Mouse (Mus musculus): ENCODE results near the gene Aldh1l1.

The Aldh1l1 gene

DNA sequence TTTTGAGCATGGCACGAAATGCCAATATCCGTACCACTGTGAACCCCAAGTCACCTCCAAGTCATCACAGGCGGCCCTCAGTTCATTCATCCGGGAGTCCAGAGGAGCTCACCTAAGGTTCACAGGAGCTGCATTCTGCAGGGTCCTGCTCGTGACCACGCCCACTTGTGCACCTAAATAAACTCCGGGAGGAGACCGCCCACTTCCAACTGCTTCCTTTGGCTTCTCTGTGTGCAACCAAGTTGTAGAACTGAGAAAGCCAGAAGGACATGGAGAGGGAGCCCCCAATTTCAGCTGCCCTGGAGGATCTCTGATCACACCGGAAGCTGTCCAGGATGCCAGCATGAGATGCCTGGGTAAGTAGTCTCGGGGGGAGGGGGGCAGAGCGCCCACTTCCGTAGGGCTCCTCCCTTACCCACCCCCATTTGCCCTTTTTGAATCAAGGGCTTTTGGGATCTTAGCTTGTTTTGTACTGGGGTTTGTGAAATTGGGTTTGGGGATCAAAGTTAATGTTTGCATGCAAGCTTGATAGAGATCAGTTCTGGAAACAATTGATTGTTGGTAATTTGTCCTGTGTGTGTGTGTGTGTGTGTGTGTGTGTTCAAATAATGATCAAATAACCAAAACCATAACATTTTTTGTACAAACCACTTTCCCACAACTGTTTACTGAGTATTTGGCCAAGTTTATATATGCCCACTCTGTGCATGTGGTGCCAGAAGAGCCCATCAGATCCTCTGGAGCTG is at the start of gene Aldh1l1:
Gene Aldh1l1 (plus strand): TSS at position 252 of the 746 bp plus-strand sequence.
- DNase-seq (ENCODE audit: low spot score in 2 of 2) = no peak

DNA sequence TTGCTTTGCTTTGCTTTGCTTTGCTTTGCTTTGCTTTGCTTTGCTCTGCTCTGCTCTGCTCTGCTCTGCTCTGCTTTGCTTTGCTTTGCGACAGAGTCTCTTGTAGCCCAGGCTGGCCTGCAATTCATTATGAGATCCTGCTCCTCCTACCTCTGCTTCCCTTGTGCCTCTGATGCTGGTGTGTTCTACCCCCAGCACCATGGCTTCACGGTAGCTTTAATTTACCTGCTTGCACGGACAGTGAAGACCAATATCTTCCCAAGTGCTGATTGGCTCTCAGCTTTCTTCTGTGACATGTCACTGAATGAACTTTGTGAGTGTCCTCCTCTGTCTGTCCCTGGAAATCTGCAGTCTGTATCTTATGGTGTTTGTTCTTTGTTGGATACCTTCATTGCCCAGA is 49.2 kb upstream of the Aldh1l1 start:
- DNase-seq (ENCODE audit: low spot score in 2 of 2) = no peak

DNA sequence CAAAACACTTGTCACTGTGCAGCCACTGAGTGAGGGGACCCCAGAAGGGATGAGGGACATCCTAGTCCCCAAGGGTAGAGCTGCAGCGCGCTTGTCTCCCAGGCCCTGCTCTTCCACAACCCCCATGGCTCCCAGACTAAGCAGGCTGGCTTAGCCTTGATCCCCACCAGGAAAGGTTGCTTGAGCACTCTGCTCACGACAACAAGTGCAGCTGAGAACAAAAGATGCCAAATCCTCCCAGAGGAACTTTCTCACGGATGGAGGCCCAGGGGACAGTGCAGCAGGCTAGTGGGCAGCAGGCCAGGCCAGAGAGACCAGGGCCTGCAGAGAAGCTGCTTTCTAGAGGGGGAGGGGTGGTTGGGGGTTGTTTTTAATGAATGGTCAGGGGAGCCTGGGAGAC is 39.3 kb upstream of the Aldh1l1 start:
- DNase-seq (ENCODE audit: low spot score in 2 of 2) = no peak

DNA sequence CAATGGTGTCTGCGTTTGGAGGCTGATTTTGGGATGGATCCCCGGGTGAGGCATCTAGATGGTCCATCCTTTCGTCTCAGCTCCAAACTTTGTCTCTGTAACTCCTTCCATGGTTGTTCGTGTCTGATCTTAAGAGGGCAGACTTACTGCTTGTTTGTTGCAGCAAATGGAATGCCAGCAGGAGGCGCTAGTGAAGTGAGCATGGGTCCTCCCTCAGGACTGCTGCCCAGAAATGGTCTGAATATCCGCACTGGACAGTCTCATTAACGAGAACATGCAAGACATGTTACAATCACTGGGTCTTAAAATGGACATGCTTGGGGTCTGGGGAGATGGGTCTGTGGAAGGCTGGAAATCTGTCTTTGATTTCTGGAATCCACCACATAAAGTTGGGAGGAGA is 36.0 kb upstream of the Aldh1l1 start:
- DNase-seq (ENCODE audit: low spot score in 2 of 2) = no peak

DNA sequence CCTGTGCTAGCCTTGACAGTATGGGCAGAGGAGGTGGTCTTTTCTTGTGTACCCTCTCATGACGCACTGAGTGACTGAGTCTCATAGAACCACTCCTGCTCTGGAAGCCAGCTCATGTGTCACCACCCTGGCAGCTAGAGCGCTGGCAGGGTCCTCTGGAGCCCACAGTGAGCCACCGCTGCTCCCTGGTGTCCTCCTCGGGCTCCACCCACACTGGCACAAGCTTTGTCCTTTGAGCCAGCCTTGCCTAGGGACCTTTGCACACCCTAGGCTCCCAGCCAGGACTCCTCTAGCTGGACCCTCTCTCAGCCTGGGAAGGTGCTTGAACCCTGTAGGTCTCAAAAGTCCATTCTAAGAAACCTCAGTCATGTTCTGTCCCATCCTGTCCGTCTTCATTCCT is 35.5 kb upstream of the Aldh1l1 start:
- DNase-seq (ENCODE audit: low spot score in 2 of 2) = no peak

DNA sequence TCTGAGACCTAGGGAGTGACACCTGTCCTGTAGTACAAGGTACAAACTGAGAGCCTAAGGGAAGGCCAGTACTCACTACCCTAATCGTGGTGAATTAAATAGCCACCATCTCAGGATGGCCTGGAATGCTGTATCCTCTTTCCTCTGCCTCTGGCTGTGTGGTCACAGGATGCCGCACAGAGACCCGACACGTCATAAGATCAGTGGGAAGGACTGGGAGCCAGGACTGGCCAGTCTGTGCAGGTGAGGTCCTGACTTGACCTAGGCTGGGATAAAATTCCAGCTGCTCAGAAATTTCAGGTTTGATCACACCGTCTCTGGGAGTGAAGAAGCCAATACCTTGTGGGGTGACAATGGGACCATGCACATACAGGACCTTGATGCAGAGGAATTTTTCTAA is 34.7 kb upstream of the Aldh1l1 start:
- no peak for DNase-seq (ENCODE audit: low spot score in 2 of 2)

DNA sequence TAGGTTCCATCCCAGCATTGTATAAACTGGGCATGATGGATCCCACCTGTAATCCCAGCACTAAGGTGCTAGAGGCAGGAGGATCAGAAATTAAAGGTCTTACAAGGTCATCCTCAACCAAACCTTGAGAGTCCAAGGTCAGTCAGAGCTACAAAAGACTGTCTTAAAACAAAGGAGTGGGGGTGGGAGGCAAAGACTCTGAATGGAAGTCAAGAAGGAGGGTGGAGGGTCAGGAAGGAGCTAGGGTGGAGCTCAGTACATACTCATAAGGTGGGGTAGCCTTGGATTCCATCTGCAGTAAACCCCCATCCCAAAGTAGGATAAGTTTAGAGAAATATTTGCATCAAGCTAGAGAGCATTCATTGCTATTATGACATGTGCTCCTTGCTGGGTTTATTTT is 33.6 kb upstream of the Aldh1l1 start:
- DNase-seq (ENCODE audit: low spot score in 2 of 2) = no peak

DNA sequence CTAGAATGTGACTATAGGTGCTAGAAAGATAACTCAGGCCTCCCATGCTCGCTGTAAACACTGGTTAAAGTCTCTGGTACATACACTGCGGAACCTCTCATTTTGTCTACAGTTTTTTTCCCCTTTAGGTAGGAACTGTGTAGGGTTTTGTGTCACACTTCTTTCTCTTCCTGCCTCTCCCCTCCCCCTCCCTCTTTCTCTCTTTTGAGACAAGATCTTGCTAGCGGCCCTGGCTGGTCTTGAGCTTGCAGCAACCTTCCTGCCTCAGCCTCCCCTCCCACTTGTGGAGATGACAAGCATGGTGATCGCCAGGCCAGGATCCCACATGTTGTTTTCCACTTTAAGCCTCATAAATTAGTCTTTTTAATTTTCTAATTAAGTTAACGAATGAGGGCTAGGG is 32.5 kb upstream of the Aldh1l1 start:
- DNase-seq (ENCODE audit: low spot score in 2 of 2) = no peak

DNA sequence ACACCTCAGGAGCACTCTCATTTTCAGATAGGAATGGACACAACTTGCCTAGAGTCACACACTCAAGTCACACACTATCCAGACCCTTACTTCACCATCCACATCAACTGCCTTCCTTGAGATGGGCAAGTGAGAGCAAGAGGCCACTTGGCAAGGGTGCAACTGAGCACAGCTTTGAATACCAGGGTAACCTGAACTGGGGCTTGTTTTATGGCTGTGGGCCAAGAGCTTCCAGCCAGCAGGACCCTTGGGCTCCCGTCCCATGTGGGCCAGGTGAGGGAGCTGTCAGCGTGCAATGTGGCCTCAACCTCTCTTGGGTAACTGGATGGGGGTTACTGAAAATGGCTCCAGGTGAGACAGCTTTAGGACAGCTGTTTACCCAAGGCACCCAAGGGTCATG is 28.8 kb upstream of the Aldh1l1 start:
- DNase-seq (ENCODE audit: low spot score in 2 of 2) = no peak

DNA sequence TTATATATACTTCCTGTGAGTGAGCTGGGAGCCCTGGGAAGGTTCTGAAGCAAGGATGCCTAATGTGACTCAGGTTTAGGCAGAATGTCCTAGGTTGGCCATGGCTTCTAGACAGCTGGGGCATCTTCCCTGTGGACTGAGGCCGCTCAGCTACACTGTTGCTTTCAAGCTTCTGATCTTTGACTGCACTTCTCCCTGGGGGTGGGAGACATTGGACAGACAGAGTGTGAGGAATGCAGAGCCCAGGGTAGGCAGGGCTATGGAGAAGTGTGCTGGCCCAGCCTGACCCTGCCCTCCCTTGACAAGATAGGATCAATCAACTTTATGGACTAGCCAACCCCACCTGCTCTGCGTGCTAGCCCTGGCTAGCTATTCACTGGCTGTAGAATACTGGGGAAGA is 25.0 kb upstream of the Aldh1l1 start:
- DNase-seq (ENCODE audit: low spot score in 2 of 2) = no peak

DNA sequence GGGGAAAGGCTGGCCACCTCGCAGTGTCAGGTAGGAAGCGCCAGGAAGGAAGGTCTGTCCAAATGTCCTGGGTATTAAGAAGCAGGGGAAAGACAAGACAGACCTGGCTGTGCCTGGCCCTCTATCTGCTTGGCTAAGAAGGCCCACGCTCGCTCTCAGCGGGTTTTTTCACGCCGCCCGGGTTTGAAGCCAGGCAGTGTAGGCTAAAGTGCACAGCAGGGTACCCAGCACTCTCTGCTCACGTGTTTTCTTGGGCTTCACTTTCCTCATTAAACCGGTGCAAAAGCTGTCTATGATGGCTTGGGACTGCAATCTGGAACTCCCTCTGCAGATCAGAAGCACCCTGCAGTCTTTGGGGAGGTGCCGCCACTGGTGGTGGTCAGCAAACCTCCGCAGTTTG is 24.5 kb upstream of the Aldh1l1 start:
- DNase-seq (ENCODE audit: low spot score in 2 of 2) = no peak

DNA sequence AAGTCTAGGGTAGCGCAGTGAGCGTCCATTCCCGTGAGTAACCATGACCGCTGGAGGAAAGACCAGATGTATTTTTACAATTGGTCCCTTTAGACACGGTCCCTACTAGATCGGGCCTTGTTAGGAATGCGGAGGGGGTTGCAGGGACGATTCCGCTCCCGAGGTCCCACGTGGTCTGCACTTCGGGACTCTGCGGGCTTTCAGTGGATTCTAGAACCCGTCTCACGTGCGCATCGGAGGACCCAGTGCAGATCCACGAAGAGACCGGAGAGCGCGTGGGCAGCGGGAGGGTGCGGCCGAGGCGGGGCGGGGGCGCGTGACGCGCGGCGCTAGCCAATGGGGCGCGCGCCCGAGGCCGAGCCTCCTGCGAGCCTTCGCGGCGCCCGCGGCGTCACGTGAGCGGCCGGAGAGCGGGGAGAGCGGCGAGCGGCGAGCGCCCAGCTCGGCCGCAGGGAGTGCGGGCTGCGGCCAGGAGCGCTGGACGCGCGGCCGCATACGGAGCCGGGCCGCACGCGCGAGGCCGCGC is 24.0 kb upstream of the Aldh1l1 start, which contains the start of gene Klf15:
Gene Klf15 (plus strand): TSS at position 396 of the 526 bp plus-strand sequence.
- no peak for DNase-seq (ENCODE audit: low spot score in 2 of 2)

DNA sequence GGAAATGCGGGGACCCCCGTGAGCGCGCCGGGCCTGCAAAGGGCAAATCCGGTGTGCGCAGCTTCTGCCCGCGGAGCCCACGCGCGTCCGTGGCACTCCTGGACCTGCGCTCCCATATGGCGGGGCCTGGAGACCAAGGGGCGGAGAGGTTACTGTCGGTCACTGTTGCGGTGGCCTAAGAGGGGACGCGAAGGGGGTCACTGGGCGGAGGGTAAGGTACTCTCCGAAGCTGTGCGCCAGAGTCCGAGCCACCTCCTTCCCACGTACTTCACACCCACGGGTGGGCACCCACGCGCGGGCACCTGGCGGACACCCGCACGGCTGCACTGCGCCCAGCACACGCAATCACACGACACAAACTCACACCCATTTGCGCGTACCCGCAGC is 23.4 kb upstream of the Aldh1l1 start:
- no peak for DNase-seq (ENCODE audit: low spot score in 2 of 2)

DNA sequence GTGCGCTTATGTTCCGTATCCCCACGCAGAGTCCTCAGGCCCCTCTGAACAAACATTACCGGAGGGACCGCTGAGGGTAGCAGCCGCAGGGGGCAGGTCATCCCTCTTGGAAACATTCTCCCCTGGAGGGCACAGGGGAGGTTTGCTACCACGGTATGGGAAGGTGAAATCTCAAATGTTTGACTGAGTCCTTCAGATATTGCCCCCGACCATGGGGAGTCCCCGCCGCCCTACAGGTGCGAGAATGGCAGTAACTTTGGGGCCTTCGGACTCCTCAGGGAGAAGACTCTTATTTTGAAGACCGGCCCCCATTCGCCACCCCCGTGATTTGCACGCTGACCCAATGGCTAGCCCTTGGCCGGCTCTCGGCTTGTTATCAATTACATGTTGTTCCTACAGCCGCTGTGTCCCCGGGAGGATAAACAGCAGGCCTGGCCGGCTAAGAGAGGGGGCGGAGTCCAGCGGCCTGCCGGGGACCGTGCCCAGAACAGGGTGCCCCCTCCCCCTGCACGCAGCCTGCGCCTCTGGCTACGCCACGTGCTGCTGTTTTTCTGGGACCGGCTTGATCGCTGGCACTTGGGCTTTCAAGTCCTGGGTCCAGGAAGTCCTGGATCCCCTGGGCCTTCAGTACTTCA is 22.9 kb upstream of the Aldh1l1 start:
- DNase-seq (ENCODE audit: low spot score in 2 of 2) = peak in 1 of 2 experiments; percentile 10

DNA sequence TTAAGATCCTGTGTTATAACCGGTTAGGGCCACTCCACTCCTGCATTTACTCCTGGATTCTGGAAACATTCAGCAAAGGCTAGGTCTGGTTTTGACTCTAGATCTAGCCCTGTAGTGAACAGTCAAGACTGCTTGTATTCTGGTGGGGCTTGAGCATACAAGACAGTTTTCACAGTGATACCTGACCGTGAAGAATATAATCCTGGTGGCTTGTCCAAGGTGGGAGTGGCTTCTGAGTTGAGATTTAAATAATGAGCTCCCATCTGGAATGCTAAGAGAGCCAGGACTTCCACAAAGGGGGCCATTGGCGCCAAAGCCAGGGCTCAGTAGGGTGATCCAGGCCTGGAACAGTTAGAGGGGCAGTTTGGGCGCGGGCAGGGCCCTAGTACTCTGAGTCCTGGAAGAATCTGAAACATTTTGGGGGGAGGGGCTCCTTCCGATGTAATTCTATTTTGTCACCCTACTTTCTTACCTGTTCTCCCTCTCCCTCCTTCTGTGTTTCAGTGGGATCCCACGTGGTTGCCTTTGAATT is 22.3 kb upstream of the Aldh1l1 start:
- no peak for DNase-seq (ENCODE audit: low spot score in 2 of 2)

DNA sequence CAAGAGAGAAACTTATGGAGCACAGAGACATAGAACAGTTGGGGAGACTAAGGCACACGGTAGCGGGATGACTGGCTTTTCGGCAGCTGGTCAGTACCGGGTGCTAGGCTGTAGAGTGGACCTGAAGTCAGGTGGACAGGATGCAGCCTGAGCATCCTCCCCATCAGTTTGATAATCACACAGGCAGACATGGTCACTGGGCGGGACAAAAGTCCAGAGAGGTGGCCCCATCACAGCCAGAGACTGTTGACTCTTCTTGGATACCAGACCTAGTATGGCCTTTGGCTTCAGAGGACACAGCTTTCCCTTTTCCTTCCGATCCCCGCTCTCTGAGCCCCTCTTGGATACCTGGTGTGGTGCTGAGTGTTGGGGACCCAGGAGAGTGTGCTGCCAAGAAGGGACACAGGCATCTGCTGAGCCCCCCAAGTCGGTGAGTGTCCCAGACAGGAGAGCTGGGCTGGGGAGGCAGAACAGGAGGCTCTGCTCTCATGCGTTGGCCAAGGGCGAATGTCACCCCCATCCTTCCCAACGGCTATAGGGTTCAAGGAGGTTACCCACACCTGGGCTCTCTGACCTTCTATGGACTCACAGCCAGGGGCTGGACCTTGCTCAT is 21.1 kb upstream of the Aldh1l1 start:
- DNase-seq (ENCODE audit: low spot score in 2 of 2) = no peak

DNA sequence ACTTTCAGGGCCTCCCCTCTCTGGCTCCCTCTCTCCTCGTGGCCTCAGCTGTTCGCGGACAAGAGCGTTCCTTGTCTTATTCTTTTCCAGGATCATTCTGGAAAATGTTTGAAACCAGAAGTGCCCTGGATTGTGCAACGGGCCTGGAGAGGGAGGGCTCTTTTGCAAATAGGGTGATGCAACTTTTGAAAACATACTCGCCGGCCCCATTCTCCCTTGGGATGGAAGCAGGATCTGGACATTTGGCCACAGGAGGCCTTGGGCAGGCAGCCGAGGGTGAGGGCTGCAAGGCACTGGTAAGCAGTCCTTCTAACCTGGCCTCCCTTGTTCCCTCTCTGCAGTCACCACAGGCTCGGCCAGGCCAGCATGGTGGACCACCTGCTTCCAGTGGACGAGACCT is 20.1 kb upstream of the Aldh1l1 start:
- no peak for DNase-seq (ENCODE audit: low spot score in 2 of 2)

DNA sequence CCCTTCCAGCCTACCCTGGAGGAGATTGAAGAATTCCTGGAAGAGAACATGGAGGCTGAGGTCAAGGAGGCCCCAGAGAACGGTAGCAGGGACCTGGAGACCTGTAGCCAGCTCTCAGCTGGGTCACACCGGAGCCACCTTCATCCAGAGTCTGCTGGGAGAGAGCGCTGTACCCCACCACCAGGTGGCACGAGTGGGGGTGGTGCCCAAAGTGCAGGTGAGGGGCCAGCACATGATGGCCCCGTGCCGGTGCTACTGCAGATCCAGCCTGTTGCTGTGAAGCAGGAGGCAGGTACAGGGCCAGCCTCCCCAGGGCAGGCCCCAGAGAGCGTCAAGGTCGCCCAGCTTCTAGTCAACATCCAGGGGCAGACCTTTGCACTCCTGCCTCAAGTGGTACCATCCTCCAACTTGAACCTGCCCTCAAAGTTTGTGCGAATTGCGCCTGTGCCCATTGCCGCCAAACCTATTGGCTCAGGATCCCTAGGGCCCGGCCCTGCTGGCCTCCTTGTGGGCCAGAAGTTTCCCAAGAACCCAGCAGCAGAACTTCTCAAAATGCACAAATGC is 19.3 kb upstream of the Aldh1l1 start:
- DNase-seq (ENCODE audit: low spot score in 2 of 2) = no peak

DNA sequence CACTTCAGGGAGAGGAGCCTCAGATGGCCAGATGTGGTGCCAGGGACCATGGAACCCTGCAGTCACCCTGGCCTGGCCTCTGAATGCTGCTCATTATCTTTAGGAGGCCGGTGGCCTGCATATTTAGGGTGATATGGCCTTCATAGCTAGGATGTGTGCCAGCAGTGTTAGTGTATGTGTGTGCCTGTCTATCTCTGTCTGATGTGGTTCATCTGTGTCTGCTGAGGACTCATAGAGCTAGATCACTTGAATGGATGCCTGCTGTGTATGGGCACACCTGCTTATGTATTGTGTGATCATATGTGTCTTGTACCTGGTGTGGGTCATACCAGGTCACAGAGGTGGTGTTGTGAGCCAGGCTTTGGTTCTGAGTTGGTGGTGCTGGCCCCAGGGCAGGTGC is 18.0 kb upstream of the Aldh1l1 start:
- DNase-seq (ENCODE audit: low spot score in 2 of 2) = no peak

DNA sequence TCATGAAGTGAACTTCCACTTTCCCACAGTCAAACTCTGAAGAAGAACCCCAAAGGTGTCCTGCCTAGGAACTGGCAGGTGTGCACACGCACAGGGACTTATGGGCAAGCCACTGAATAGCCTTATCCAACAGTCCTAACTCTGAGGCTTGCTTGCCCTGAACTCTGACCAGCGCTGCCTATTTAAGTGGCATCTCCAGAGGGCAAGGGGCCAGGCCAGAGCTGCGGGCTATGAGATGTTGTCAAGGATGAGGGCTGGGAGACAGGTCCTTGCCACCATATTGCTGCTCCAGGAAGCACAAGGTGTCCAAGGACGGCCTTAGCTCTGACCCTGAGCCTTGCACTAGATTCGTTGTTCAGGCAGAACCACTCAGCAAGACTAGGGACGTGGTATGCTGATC is 17.2 kb upstream of the Aldh1l1 start:
- no peak for DNase-seq (ENCODE audit: low spot score in 2 of 2)

DNA sequence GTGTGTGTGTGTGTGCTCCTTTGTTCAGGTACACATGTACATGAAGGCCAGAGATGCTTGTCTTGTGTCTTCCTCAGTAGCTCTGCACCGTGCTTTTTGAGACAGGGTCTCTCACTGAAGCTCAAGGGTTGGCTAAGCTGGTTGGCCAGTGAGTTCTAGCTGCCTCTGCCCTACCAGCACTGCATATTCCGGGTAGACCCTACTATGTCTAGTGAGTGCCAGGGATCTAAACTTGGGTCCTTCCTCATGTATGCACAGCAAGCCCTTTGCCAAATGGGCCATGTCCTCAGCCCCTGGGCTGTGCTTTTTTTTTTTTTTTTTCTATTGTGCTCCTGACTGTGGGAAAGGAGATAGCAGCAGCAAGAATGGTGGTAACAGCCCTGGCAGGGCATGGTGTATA is 16.0 kb upstream of the Aldh1l1 start:
- DNase-seq (ENCODE audit: low spot score in 2 of 2) = no peak

DNA sequence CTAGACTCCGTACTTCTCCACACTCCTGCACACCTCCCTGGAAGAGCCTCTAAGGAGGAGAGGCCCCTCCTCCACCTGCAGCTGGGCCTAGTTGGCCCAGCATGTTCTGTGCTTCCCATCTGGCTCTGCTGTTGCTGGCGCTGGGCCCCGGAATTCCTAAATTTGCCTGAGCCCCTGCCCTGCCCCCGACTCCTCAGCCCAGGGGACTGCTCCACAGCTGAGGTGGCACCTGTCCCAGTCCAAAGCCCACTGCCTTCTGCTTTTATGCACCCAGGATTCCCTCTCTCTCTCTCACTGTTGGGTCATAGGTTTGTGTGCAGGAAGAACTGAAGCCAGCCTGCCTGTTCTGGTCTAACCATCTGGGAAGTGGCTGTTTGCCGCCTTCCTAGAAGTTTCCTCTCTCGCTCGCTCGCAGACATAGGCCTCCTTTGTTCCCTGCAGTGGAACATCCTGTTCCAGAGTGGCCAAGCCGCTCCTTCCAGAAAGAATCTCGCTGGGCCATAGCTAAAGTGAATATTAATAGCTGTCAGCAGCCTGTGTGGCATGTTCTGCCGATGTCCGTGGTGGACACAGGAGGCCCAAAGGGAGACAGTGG is 15.2 kb upstream of the Aldh1l1 start:
- no peak for DNase-seq (ENCODE audit: low spot score in 2 of 2)

Measured in spleen, postnatal 14 days (tissue).